Mouse (Mus musculus) urinary bladder, postnatal 14 days (tissue): ENCODE data around the gene Mpp6.

Source experiments
- DNase-seq: peaks from one replicate; pipeline ENCODE4 v3.0.0; 2021; ENCODE audit warnings: low spot score

Mpp6 gene

GRCm38 (mm10) chr6:50149378-50149777 lies 39.3 kb downstream of the Mpp6 start:
- no peak for DNase-seq

GRCm38 (mm10) chr6:50159842-50160241 lies 49.8 kb downstream of the Mpp6 start:
- no peak for DNase-seq

- no peak for DNase-seq
These were observed 53.0 kb downstream of the Mpp6 start for GRCm38 (mm10) chr6:50163013-50163412.

GRCm38 (mm10) chr6:50168821-50169220 lies 58.8 kb downstream of the Mpp6 start:
- no peak for DNase-seq

- DNase-seq: no peak
These were observed 59.7 kb downstream of the Mpp6 start for GRCm38 (mm10) chr6:50169771-50170170.

GRCm38 (mm10) chr6:50175736-50176135 lies 65.7 kb downstream of the Mpp6 start:
- no peak for DNase-seq

GRCm38 (mm10) chr6:50180189-50180588 lies 70.1 kb downstream of the Mpp6 start:
- DNase-seq: no peak

GRCm38 (mm10) chr6:50187955-50188354 lies 77.9 kb downstream of the Mpp6 start:
- no peak for DNase-seq

- no peak for DNase-seq
These were observed 79.3 kb downstream of the Mpp6 start for GRCm38 (mm10) chr6:50189376-50189775.

- no peak for DNase-seq
These were observed 81.6 kb downstream of the Mpp6 start for GRCm38 (mm10) chr6:50191605-50192004.

GRCm38 (mm10) chr6:50192169-50192568 lies 82.1 kb downstream of the Mpp6 start:
- no peak for DNase-seq

GRCm38 (mm10) chr6:50192822-50193221 lies 82.8 kb downstream of the Mpp6 start:
- no peak for DNase-seq

- no peak for DNase-seq
These were observed 83.8 kb downstream of the Mpp6 start for GRCm38 (mm10) chr6:50193851-50194250.

- DNase-seq: no peak
These were observed 94.3 kb downstream of the Mpp6 start for GRCm38 (mm10) chr6:50204356-50204755.

- DNase-seq: no peak
These were observed 95.1 kb downstream of the Mpp6 start for GRCm38 (mm10) chr6:50205093-50205492.

GRCm38 (mm10) chr6:50214711-50215372 lies 104.8 kb downstream of the Mpp6 start:
- DNase-seq: no peak

- no peak for DNase-seq
These were observed 105.3 kb downstream of the Mpp6 start for GRCm38 (mm10) chr6:50215373-50215745.

- no peak for DNase-seq
These were observed 105.9 kb downstream of the Mpp6 start for GRCm38 (mm10) chr6:50215986-50216385.

- DNase-seq: no peak
These were observed 108.6 kb downstream of the Mpp6 start for GRCm38 (mm10) chr6:50218628-50219027.

GRCm38 (mm10) chr6:50219066-50219465 lies 109.0 kb downstream of the Mpp6 start:
- no peak for DNase-seq

GRCm38 (mm10) chr6:50220863-50221262 lies 110.8 kb downstream of the Mpp6 start:
- DNase-seq: peak; percentile 33

- DNase-seq: no peak
These were observed 112.3 kb downstream of the Mpp6 start for GRCm38 (mm10) chr6:50222351-50222750.

GRCm38 (mm10) chr6:50222986-50223385 lies 112.9 kb downstream of the Mpp6 start:
- DNase-seq: no peak

- DNase-seq: no peak
These were observed 113.6 kb downstream of the Mpp6 start for GRCm38 (mm10) chr6:50223606-50224005.
